Mouse (Mus musculus): ENCODE results near the gene Pde8a. TPM values are rescaled to one million over a fixed set of nuclear protein-coding genes. Genes with fewer than 3 reads are reported as not detected.

Gene Pde8a
- polyA plus RNA-seq (2012; ENCODE audit: low replicate concordance) = 0.44 and 1.4 TPM in 2 replicates

DNA sequence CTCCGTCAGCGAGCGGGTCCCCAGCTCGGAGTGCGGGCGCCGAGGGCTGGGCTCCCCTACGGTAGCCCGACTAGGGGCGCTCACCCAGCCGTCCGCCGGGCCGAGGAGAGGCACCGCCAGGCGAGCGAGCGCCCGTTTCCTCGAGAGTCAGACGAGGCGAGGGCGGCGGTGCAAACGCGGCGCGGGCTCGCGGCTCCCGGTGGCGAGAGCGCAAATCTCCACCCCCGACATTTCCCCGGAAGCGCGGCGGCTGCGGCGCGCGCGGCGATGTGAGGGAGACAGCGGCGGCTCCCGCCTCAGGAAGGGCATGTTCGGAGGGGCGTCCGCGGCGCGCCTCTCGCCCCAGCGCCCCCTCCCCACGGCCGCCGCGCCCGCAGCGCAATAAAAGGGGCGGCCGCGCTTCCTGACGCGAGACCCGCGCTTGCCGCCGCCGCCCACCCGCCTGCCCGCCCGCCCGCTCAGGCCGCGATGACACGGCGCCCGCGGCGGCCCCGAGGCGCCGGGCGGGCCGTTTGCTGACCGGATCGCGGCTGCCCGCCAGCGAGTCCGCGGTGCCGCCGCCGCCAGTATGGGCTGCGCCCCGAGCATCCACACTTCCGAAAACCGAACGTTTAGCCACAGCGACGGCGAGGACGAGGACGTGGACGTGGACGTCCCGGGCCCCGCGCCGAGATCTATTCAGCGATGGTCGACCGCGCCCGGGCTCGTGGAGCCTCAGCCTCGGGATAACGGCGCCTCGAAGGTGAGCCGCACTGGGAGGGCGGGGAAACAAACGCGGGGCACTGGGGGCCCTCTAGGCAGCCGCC lies at the start of gene Pde8a:
TSS of gene Pde8a (plus strand) at position 250 of the 806 bp plus-strand sequence.

GRCm38 (mm10) chr7:81344544-81345446 lies 131.4 kb downstream of the Pde8a start, which contains the start of gene Rps17:
TSS of gene Rps17 (minus strand) at chr7:81345254.

Other genes with a start within 250 kb of the Pde8a start
- 71.8 and 72.4 TPM in 2 replicates for gene Zfp592, start 219.9 kb upstream of the Pde8a start, polyA plus RNA-seq (2012; ENCODE audit: low replicate concordance)
- 0.08 and 0.30 TPM in 2 replicates for gene Alpk3, start 156.0 kb upstream of the Pde8a start, polyA plus RNA-seq (2012; ENCODE audit: low replicate concordance)
- gene Slc28a1, start 98.8 kb upstream of the Pde8a start, polyA plus RNA-seq (2012; ENCODE audit: low replicate concordance) = not detected in 2 replicates
- gene Rps17, start 131.7 kb downstream of the Pde8a start, polyA plus RNA-seq (2012; ENCODE audit: low replicate concordance) = 124 and 142 TPM in 2 replicates
- not detected in 2 replicates for gene Cpeb1, start 241.9 kb downstream of the Pde8a start, polyA plus RNA-seq (2012; ENCODE audit: low replicate concordance)

All from leukemia stem cell, adult 10-12 weeks (primary cell).